Mouse (Mus musculus) liver, adult 2 months (tissue): ENCODE measurements at regions not wholly inside any gene's neighbourhood (a gene's known extent, or its start where the extent isn't known, plus 50 kb on each side); places are given as distances from the start of the nearest gene placed in this dataset.

Source experiments
- CTCF ChIP-seq: fragments of 200-500 bp; IDR thresholded peaks from 2 replicates; pipeline ENCODE4 v1.5.1; 2011; ENCODE audit warnings: low read depth, low read length, control low read depth
- POLR2A ChIP-seq: fragments of 200-500 bp; IDR thresholded peaks from 2 replicates; pipeline ENCODE4 v1.6.1; 2011; ENCODE audit warnings: low read length, control low read depth; ENCODE audit not compliant: insufficient read depth; ENCODE audit errors: extremely low read depth

- no peak for TF ChIP-seq POLR2A
- TF ChIP-seq CTCF: no peak
Observed at GRCm38 (mm10) chr2:101247133-101247532, 377.4 kb upstream of the Rag2 start.
